Mouse (Mus musculus) 3134 (cell line): Measurements from ENCODE around the gene Map2k2.
"Not testable (repeated sequence)": the region's sequence is repeated elsewhere in the genome, so short reads cannot be mapped to it uniquely, and the experiment has no call there.

ENCODE experiments used
- DNase-seq: peaks from one replicate; pipeline ENCODE4 v3.0.0-alpha.2; 2011; ENCODE audit warnings: low spot score; ENCODE audit not compliant: insufficient read length; ENCODE audit errors: extremely low read depth

Map2k2 gene

DNA sequence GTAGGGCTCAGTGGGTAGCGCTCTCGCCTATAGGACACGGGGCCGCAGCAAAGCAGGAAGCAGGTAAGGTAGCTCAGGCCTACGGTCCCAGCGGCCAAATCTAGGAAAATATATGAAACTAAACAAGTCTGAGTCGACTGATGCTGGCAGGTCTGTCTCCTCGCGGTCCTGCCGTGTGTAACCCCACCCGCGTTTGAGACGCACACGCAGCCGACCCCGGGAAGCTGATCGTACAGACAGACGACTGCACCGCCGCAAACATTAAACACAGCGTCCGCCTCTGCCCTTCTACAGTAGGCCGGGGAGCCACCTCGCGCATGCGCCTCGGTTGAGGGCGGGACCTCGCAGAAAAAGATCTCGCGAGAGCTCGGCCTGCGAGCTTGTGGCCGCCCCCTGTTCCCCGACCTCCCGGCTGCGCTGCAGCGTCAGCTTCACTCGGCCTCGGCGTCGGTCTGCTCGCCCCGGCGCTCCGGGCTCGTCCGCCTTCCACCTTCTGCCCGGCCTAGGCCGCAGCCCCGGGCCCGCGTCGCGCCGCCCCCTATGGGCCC, at the start of gene Map2k2:
Map2k2 (plus strand) TSS at position 351 of the 548 bp plus-strand sequence.
- peak; percentile 97 for DNase-seq

DNA sequence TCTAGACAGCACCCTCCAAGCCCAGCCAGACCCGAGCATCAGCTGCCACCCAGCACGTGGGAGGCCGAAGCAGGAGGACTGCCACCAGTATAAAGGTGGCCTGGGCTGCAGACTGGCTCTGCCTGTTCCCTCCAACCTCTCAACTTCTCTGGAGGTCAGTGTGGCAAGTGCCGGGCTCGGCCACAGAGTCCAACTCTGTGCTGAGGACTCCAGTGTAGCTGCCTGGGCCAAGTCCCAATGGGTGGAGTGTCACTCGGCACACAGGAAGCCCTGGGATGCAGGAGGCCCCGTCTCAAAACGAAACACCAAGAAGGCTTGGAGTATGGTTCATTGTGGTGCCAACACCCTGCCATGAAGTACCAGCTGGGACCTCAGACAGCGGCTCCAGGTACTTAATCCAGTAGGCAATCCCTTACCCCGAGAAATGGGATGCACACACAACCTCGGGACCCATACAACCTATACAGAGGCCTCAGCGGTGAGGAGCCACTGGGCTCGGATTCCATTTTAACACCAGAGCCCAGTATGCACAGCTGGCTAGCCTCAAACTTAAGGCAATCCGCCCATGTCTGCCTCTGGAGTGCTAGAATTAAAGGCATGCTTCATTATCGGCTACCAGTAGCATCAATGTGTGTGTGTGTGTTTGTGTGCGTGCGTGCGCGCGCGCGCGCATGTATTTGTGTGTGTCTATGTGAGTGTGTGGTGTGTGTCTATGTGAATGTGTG, 48.1 kb upstream of the Map2k2 start:
- DNase-seq, result no peak

DNA sequence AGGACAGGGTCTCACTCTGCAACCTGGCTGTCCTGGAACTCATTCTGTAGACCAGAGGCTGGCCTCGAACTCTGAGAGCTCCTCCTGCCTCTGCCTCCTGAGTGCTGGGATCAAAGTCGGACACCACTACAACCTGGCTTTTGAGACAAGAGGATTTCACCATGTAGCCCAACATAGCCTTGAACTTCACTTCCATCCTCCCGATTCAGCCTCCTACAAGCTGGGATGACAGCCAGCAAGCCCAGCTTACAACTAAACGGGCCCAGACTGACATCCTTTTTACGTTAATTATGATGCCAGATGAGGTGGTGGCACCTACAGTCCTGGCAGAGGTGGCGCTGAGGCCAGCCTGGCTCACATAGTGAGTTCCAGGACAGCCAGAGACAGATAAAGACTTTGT, 46.8 kb upstream of the Map2k2 start:
- DNase-seq, result no peak

DNA sequence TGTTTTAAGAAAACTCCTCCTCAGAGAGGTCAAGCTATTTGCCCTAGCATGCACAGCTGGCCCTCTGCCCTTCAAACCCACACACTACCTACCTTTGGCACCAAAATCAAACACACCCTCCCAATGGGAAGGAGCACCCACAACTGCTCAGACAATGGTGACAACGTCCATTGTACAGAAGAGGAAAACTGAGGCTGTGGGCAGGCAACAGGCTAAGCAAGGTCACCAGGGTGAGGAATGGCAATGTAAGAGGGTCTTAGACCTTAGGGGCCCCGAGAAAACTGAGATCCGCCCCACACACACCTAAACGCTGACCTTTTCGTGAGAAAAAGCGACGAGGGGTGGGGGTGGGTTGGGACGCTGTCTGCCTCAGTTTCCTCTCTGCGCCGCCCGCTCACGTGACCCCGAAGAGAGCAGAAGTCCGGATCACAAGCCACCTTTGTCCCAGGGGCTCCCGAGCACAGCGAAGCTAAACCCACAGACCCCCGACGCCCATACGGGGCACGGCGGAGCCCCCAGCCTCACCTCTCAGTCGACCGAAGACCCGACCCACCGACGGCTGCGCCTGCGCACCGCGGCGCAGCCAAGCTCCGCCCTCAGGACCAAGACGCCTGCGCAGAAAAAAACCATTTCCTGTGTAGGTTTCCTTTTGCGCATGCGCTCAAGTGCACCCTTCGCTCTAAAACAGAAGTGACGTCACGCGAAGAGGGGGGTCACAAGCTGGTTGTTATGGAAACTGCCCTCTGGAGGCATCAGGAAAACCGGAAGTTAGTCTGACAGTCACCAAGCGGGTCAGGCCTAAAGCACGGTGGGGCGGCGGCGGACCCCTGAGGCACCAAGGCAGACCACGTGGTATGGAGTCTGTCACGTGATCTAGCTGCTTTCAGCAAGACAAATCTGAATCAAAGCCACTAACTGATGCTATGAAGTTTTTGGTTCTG, 45.8 kb upstream of the Map2k2 start, which contains the start of gene Sgta:
Sgta (minus strand) TSS at position 579 of the 941 bp plus-strand sequence.
- peak; percentile 97 for DNase-seq

GRCm38 (mm10) chr10:81062710-81063109, 43.0 kb upstream of the Map2k2 start:
- DNase-seq, result no peak

GRCm38 (mm10) chr10:81064519-81064918, 41.2 kb upstream of the Map2k2 start:
- not testable (repeated sequence) for DNase-seq

GRCm38 (mm10) chr10:81068706-81069105, 37.0 kb upstream of the Map2k2 start:
- no peak for DNase-seq

DNA sequence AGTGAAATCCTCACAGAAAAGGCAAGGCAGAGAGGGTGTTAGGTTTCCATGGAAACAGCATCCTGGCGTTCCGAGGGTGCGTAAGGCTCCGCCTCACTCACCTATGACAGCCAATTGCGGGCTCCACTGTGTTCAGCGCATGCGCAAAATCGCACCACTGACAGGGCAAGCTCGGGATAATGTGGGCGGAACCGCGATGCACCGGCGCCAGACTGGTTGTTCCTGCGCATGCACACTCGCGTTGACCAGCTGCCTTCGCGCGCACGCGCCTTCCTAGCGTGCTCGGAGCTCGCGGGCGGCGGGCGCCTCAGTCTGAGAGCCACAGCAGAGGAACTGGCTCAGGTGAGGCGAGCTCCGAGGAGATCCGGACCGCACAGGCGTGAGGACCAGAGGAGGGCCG, 35.9 kb upstream of the Map2k2 start, which contains the start of gene Thop1:
Thop1 (plus strand) TSS at position 200 of the 400 bp plus-strand sequence.
- peak; percentile 97 for DNase-seq

- DNase-seq, result no peak
Observed at GRCm38 (mm10) chr10:81072290-81072689, 33.4 kb upstream of the Map2k2 start.

DNA sequence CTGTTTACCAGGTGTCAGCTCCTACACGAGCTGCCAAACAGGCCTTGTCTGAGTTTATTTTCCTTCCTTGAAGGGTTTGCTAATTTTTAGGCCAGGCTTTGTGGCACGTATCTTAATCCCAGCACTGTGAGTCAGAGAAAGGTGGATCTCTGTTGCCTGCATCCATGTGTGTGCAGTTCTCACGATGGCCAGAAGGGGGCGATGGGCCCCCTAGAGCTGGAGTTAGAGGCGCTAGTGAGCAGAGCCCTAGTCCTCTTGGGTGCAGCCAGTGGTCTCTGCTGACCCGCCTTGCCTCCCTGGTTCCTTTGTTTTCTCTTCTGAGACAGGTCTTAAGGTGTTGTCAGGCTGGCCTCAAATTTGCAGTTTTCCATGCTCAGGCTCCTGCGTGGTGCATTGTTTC, 32.3 kb upstream of the Map2k2 start:
- no peak for DNase-seq

DNA sequence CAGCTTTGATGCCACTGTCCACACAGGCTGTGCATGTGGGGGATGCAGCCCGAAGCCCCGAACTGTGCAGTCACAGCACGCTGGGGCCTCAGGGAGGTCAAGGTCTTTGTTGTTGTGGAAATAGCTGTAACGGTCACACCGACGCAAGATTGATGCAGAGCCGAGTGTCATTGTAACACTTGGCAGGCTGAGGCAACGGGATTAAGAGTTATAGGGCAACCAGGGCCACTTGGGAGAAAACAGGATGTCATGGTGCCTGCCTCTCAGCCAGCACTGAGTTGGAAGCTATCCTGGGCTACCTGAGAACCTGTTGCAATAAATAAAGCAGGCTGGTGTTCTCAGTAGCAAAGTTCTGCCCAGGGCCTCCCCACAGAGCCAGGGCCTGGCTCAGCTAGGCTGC, 30.0 kb upstream of the Map2k2 start:
- no peak for DNase-seq

- DNase-seq, result peak; percentile 55
Observed at GRCm38 (mm10) chr10:81076356-81076755, 29.4 kb upstream of the Map2k2 start.

DNA sequence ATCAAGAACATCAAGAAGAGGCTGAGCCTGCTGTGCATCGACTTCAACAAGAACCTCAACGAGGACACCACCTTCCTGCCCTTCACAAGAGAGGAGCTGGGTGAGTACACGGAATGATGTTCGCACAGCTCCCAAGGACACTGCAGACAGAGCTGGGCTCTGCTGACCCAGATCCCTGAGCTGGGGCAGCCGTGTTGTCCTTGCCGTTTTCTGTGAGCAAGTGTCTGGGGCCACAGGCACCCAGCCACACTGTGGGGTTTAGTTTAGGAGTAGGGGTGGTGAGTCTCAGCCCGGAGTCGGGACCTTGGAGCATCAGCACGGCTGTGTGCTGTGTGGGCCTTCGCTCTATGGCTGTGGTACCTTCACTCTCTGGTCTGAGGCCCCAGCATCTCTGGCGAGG, 27.8 kb upstream of the Map2k2 start:
- DNase-seq, result no peak

- DNase-seq, result no peak
Observed at GRCm38 (mm10) chr10:81080008-81080655, 25.6 kb upstream of the Map2k2 start.

DNA sequence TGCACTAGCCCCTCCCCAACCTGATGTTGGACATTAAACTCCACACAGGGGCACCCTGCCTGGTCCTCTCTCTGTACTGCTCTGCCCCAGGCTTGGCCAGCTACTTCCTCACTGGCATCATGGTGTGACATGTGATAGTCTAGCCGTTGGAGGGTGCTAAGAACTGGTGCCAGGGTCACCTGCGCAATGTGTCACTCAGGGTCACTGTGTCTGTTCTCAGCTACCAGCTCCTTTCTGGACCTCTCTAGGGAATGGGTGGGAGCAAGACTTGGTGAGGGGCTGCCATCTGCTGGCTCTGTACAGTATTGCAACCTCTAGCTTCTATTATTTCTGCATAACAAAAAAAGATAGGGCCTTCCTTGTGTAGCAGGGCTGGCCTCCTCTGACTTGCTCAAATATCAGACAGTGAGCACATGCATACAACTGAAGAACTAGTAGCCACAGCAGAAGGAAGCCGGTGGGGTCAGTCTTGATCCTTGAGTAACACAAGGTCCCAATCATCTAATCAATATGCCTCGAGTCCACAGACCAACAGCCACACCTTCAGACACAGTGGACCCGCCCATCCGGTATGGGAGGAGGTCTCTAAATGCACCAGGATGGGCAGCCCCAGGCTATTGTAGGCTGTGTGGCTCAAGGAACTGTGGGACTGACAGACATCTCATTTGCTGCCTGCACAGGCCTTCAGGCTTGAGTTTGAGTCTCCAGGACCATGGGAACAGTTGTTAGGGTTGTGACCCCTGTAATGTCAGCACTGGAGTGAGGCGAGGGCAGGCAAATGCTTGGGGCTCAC, 23.4 kb upstream of the Map2k2 start:
- no peak for DNase-seq

DNA sequence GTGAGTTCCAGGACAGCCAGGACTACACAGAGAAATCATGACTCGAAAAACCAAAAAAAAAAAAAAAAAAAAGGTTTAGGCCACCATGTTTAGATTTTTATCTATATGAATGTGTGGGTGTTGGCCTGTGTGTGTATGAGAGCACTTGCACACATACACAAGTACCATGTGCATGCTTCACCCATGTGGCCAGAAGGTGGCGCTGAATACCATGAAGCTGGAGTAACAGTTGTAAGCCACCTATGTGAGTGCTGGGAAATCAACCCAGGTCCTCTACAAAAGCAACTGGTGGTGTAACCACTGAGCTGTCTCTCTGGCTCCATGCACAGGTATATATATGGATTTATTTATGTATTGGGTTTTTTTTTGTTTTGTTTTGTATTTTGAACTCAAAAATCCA, 18.7 kb upstream of the Map2k2 start:
- no peak for DNase-seq

- no peak for DNase-seq
Observed at GRCm38 (mm10) chr10:81089216-81089615, 16.5 kb upstream of the Map2k2 start.

- no peak for DNase-seq
Observed at GRCm38 (mm10) chr10:81090621-81091020, 15.1 kb upstream of the Map2k2 start.

- no peak for DNase-seq
Observed at GRCm38 (mm10) chr10:81092465-81093250, 13.1 kb upstream of the Map2k2 start.
